Mouse (Mus musculus): ENCODE measurements around the gene 4930432M17Rik. TPM values are rescaled to one million over a fixed set of nuclear protein-coding genes. Genes with fewer than 3 reads are reported as not detected.

The 4930432M17Rik gene
- total RNA-seq, 2 experiments from 2014 or later, result not detected

- no peak for ATAC-seq (replicated peaks; ENCODE audit: low FRiP score, low TSS enrichment, poor library complexity, severe bottlenecking)
These were observed 53.5 kb downstream of the 4930432M17Rik start for GRCm38 (mm10) chr3:121723968-121724524.

- ATAC-seq (replicated peaks; ENCODE audit: low FRiP score, low TSS enrichment, poor library complexity, severe bottlenecking), result no peak
These were observed 54.0 kb downstream of the 4930432M17Rik start for GRCm38 (mm10) chr3:121724553-121724952.

- no peak for ATAC-seq (replicated peaks; ENCODE audit: low FRiP score, low TSS enrichment, poor library complexity, severe bottlenecking)
These were observed 55.1 kb downstream of the 4930432M17Rik start for GRCm38 (mm10) chr3:121725651-121726050.

- no peak for ATAC-seq (replicated peaks; ENCODE audit: low FRiP score, low TSS enrichment, poor library complexity, severe bottlenecking)
These were observed 59.1 kb downstream of the 4930432M17Rik start for GRCm38 (mm10) chr3:121729678-121730077.

Other genes starting within 250 kb of the 4930432M17Rik start
- gene Cnn3, start 244.3 kb upstream of the 4930432M17Rik start, total RNA-seq (2014; fragmentation: Nextera tagmentation), result 29.9 and 35.0 TPM in 2 replicates
- gene Cnn3, start 244.3 kb upstream of the 4930432M17Rik start, total RNA-seq (2017), result 25.8 and 27.0 TPM in 2 replicates
- gene Slc44a3, start 138.4 kb upstream of the 4930432M17Rik start, total RNA-seq (2014; fragmentation: Nextera tagmentation), result not detected in 2 replicates
- gene Slc44a3, start 138.4 kb upstream of the 4930432M17Rik start, total RNA-seq (2017), result 3.1 TPM in 1 of 2 replicates, not detected in the other
- not detected in 2 replicates for gene F3, start 52.8 kb downstream of the 4930432M17Rik start, total RNA-seq (2014; fragmentation: Nextera tagmentation)
- gene F3, start 52.8 kb downstream of the 4930432M17Rik start, total RNA-seq (2017), result not detected in 2 replicates
- gene Abcd3, start 144.5 kb downstream of the 4930432M17Rik start, total RNA-seq (2014; fragmentation: Nextera tagmentation), result 21.1 and 29.6 TPM in 2 replicates
- gene Abcd3, start 144.5 kb downstream of the 4930432M17Rik start, total RNA-seq (2017), result 47.1 and 48.0 TPM in 2 replicates